Mouse (Mus musculus): ENCODE data around the gene Abcg8.

DNA sequence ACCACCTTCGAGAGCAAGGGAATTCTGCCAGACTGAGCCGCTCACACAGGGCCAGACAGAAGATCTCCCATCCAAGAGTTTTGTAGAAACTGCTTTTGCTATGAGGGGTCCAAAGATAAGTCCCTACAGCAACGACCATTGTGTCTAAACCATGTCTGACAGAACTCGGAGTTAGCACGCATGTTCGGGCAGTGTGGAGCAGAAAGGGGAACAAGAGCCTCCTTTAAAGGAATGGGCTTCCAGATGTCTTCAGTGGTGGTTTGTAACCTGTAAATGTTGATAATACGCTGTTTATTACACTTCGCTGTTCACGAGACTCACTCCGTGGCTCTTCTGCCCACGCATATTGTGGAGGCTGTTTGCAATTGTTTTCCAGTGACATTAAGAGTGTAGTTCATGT lies 1.5 kb downstream of the Abcg8 start:
- TF ChIP-seq USF1 (IDR thresholded peaks at IDR 0.05; ENCODE audit: low read depth), result no peak
- TF ChIP-seq CTCF (IDR thresholded peaks at IDR 0.05; ENCODE audit: control insufficient read depth, insufficient read depth, insufficient read length), result no peak
